Mouse (Mus musculus) cerebellum, adult 2 months (tissue): ENCODE data around the gene Srgap1. TPM values are rescaled to one million over a fixed set of nuclear protein-coding genes. Genes with fewer than 3 reads are reported as not detected.
A peak's percentile ranks its signal among the peaks of the same experiment; 100 is the strongest.

Source experiments
- DNase-seq, 2 experiments: peaks; one replicate each; pipeline ENCODE4 v3.0.0; 2021
- H3K27ac ChIP-seq: fragments of 200-500 bp; 2 replicates; pipeline ENCODE4 v1.5.1; 2012; ENCODE audit warnings: low read length, control low read depth, inconsistent platforms; ENCODE audit not compliant: insufficient read depth
- H3K27me3 ChIP-seq: fragments of 200-500 bp; 2 replicates; pipeline ENCODE4 v1.6.1; 2012; ENCODE audit warnings: inconsistent platforms, mild to moderate bottlenecking, low read length, moderate library complexity; ENCODE audit not compliant: control insufficient read depth, insufficient read depth
- H3K4me1 ChIP-seq: fragments of 200-500 bp; 2 replicates; pipeline ENCODE4 v1.6.1; 2011; ENCODE audit warnings: low read length; ENCODE audit not compliant: control insufficient read depth, insufficient read depth
- H3K4me3 ChIP-seq: fragments of 200-500 bp; replicated peaks from 2 replicates; pipeline ENCODE3; 2011; ENCODE audit warnings: mild to moderate bottlenecking, low read depth, low read length, control low read depth; ENCODE audit not compliant: insufficient read depth
- CTCF ChIP-seq: fragments of 200-500 bp; IDR thresholded peaks from 2 replicates; pipeline ENCODE4 v1.5.1; 2011; ENCODE audit warnings: low read depth, mild to moderate bottlenecking, control low read depth, low read length, moderate library complexity, borderline replicate concordance; ENCODE audit not compliant: insufficient read depth
- POLR2A ChIP-seq: fragments of 200-500 bp; IDR thresholded peaks from 2 replicates; pipeline ENCODE4 v1.6.1; 2011; ENCODE audit warnings: low read length, control low read depth, borderline replicate concordance; ENCODE audit not compliant: insufficient read depth
- WGBS: fragments of 180-500 bp; shearing (Covaris S2); methylation state at CpG from one replicate; pipeline ENCODE4 v1.1.7; 2018; 5-methylcytosine and 5-hydroxymethylcytosine counted together
- polyA plus RNA-seq: library from polyadenylated mRNA; depleted of rRNA; stranded (reverse); fragments of >200 nt; gene quantifications from 2 replicates; pipeline ENCODE4 v1.2.3, GENCODE M21; 2012

The Srgap1 gene
- polyA plus RNA-seq, 1 experiment = 18.5 TPM

- Histone ChIP-seq H3K4me3 (peak overlapping the region; percentile 65), H3K4me1 (no peaks in the 10 kb centered on the region), H3K27ac (no peak overlapping the region), H3K27me3 (peaks cover 1% of the 10 kb centered on the region; the same call in 1 of the 2 replicates)
- TF ChIP-seq CTCF (peak; percentile 54), POLR2A (no peak)
- DNase-seq = peak; percentile 66 to 80
- WGBS = 12% methylated on average over 44 of the region's 44 CpGs
Observed at GRCm38 (mm10) chr10:122047727-122048365, 731 bp upstream of the Srgap1 start.

GRCm38 (mm10) chr10:122046511-122046903, 608 bp downstream of the Srgap1 start:
- WGBS = 1% methylated on average over 13 of the region's 13 CpGs
- no peak overlapping the region for H3K27ac ChIP-seq
- TF ChIP-seq CTCF = no peak
- TF ChIP-seq POLR2A = no peak
- H3K4me1 ChIP-seq = no peaks in the 10 kb centered on the region
- H3K27me3 ChIP-seq = peaks cover 1% of the 10 kb centered on the region; the same call in 1 of the 2 replicates
- peak overlapping the region; percentile 65 for H3K4me3 ChIP-seq
- DNase-seq = no peak

- Histone ChIP-seq H3K4me3 (no peak overlapping the region), H3K27ac (no peak overlapping the region), H3K4me1 (no peaks in the 10 kb centered on the region), H3K27me3 (peaks cover 1% of the 10 kb centered on the region; the same call in 1 of the 2 replicates)
- DNase-seq = no peak
- no peak for TF ChIP-seq CTCF
- TF ChIP-seq POLR2A = no peak
- WGBS = 32% methylated on average over 9 of the region's 9 CpGs
Observed at GRCm38 (mm10) chr10:122045946-122046345, 1.2 kb downstream of the Srgap1 start.

GRCm38 (mm10) chr10:122044926-122045325, 2.2 kb downstream of the Srgap1 start:
- no peak for DNase-seq
- TF ChIP-seq CTCF (no peak), POLR2A (no peak)
- H3K27ac ChIP-seq = no peak overlapping the region
- H3K27me3 ChIP-seq = peaks cover 1% of the 10 kb centered on the region; the same call in 1 of the 2 replicates
- H3K4me3 ChIP-seq = no peak overlapping the region
- no peaks in the 10 kb centered on the region for H3K4me1 ChIP-seq
- 88% methylated on average over 4 of the region's 4 CpGs for WGBS

GRCm38 (mm10) chr10:122040372-122040771, 6.7 kb downstream of the Srgap1 start:
- Histone ChIP-seq H3K27me3 (no peaks in the 10 kb centered on the region), H3K4me1 (no peaks in the 10 kb centered on the region), H3K27ac (no peak overlapping the region), H3K4me3 (no peak overlapping the region)
- TF ChIP-seq CTCF (peak; percentile 12; the same call in 1 of the 2 replicates), POLR2A (no peak)
- DNase-seq = no peak
- WGBS = 51% methylated on average over 4 of the region's 4 CpGs

GRCm38 (mm10) chr10:122039566-122039965, 7.5 kb downstream of the Srgap1 start:
- H3K27ac ChIP-seq = no peak overlapping the region
- DNase-seq = no peak
- H3K27me3 ChIP-seq = no peaks in the 10 kb centered on the region
- WGBS = 91% methylated on average over 4 of the region's 4 CpGs
- TF ChIP-seq POLR2A (no peak), CTCF (no peak)
- no peaks in the 10 kb centered on the region for H3K4me1 ChIP-seq
- H3K4me3 ChIP-seq = no peak overlapping the region

GRCm38 (mm10) chr10:122038554-122038953, 8.6 kb downstream of the Srgap1 start:
- whole genome bisulfite sequencing = 62% methylated on average over 3 of the region's 3 CpGs
- H3K4me3 ChIP-seq = no peak overlapping the region
- TF ChIP-seq POLR2A = no peak
- no peak for TF ChIP-seq CTCF
- DNase-seq = no peak
- no peaks in the 10 kb centered on the region for H3K27me3 ChIP-seq
- H3K27ac ChIP-seq = no peak overlapping the region
- H3K4me1 ChIP-seq = no peaks in the 10 kb centered on the region

- H3K27me3 ChIP-seq = no peaks in the 10 kb centered on the region
- WGBS = 85% methylated on average over 5 of the region's 5 CpGs
- H3K4me3 ChIP-seq = no peak overlapping the region
- no peaks in the 10 kb centered on the region; the same call in 1 of the 2 replicates for H3K4me1 ChIP-seq
- TF ChIP-seq POLR2A (no peak), CTCF (no peak)
- H3K27ac ChIP-seq = no peak overlapping the region
- DNase-seq = no peak
Observed at GRCm38 (mm10) chr10:122033271-122033670, 13.8 kb downstream of the Srgap1 start.
